Mouse (Mus musculus) 416B (cell line): ENCODE data around the gene Lpp.
A peak's percentile ranks its signal among the peaks of the same experiment; 100 is the strongest.

Source experiments
- DNase-seq: peaks from one replicate; pipeline ENCODE4 v3.0.0; 2011; ENCODE audit warnings: low read depth

Lpp gene

GRCm38 (mm10) chr16:24801780-24802179, 408.5 kb downstream of the Lpp start:
- DNase-seq, result no peak

GRCm38 (mm10) chr16:24806093-24806492, 412.8 kb downstream of the Lpp start:
- DNase-seq, result no peak

GRCm38 (mm10) chr16:24807565-24807964, 414.3 kb downstream of the Lpp start:
- DNase-seq, result no peak

GRCm38 (mm10) chr16:24809811-24810210, 416.5 kb downstream of the Lpp start:
- DNase-seq, result no peak

- DNase-seq, result no peak
These were observed 423.3 kb downstream of the Lpp start for GRCm38 (mm10) chr16:24816621-24817020.

- no peak for DNase-seq
These were observed 424.1 kb downstream of the Lpp start for GRCm38 (mm10) chr16:24817381-24817780.

- DNase-seq, result peak; percentile 19
These were observed 425.8 kb downstream of the Lpp start for GRCm38 (mm10) chr16:24819127-24819526.

GRCm38 (mm10) chr16:24822182-24822875, 429.0 kb downstream of the Lpp start:
- DNase-seq, result no peak

- no peak for DNase-seq
These were observed 429.6 kb downstream of the Lpp start for GRCm38 (mm10) chr16:24822918-24823317.

- peak; percentile 94 for DNase-seq
These were observed 433.1 kb downstream of the Lpp start for GRCm38 (mm10) chr16:24826390-24826789.

- no peak for DNase-seq
These were observed 435.0 kb downstream of the Lpp start for GRCm38 (mm10) chr16:24828207-24828803.

- DNase-seq, result no peak
These were observed 436.6 kb downstream of the Lpp start for GRCm38 (mm10) chr16:24829860-24830259.

- peak; percentile 56 for DNase-seq
These were observed 437.6 kb downstream of the Lpp start for GRCm38 (mm10) chr16:24830939-24831338.

- DNase-seq, result no peak
These were observed 439.9 kb downstream of the Lpp start for GRCm38 (mm10) chr16:24833221-24833620.

- DNase-seq, result no peak
These were observed 441.2 kb downstream of the Lpp start for GRCm38 (mm10) chr16:24834536-24834935.

- no peak for DNase-seq
These were observed 443.2 kb downstream of the Lpp start for GRCm38 (mm10) chr16:24836550-24836949.

- no peak for DNase-seq
These were observed 445.7 kb downstream of the Lpp start for GRCm38 (mm10) chr16:24839018-24839417.

- no peak for DNase-seq
These were observed 446.8 kb downstream of the Lpp start for GRCm38 (mm10) chr16:24840073-24840472.

- no peak for DNase-seq
These were observed 452.8 kb downstream of the Lpp start for GRCm38 (mm10) chr16:24846141-24846540.

- DNase-seq, result peak; percentile 81
These were observed 466.3 kb downstream of the Lpp start for GRCm38 (mm10) chr16:24859509-24860140.

GRCm38 (mm10) chr16:24860445-24860844, 467.1 kb downstream of the Lpp start:
- no peak for DNase-seq

- DNase-seq, result no peak
These were observed 468.1 kb downstream of the Lpp start for GRCm38 (mm10) chr16:24861374-24861773.

- DNase-seq, result peak; percentile 79
These were observed 480.9 kb downstream of the Lpp start for GRCm38 (mm10) chr16:24874235-24874634.
